In genomic region chr3:85275075-85275474, GRCm38 (mm10) we compare ENCODE assay signal across 8 mouse cellular contexts.
DNase-seq lines count a peak whose midpoint lies in the region; ATAC-seq lines count a peak whose summit lies in the region.

No protein-coding gene starts in this region.

- H3K27me3 ChIP-seq in neural tube, embryonic 11.5 days (ENCODE audit: control insufficient read depth, insufficient read depth, low read length), result no peaks in the 10 kb centered on the region

- no peak overlapping the region for H3K9ac ChIP-seq in neural tube, embryonic 11.5 days (ENCODE audit: low read length)

- H3K4me1 ChIP-seq in neural tube, embryonic 11.5 days (ENCODE audit: control insufficient read depth, insufficient read depth, low read length), result no peaks in the 10 kb centered on the region

- no peaks in the 10 kb centered on the region for H3K9me3 ChIP-seq in neural tube, embryonic 11.5 days (ENCODE audit: control insufficient read depth, low read length)

- no peaks in the 10 kb centered on the region for H3K36me3 ChIP-seq in neural tube, embryonic 11.5 days (ENCODE audit: control insufficient read depth, insufficient read depth, low read length)

- 55% methylated on average over 10 of the region's 10 CpGs for WGBS in neural tube, embryonic 11.5 days

- no peak overlapping the region for H3K4me3 ChIP-seq in neural tube, embryonic 11.5 days (ENCODE audit: low read depth, low read length)

- no peak overlapping the region for H3K4me2 ChIP-seq in neural tube, embryonic 11.5 days (ENCODE audit: low read depth)

- no peak overlapping the region for H3K27ac ChIP-seq in neural tube, embryonic 11.5 days (ENCODE audit: low read depth, low read length)

- DNase-seq in cerebellum, adult 18-20 months, result peak; percentile 13 to 22
- DNase-seq in thymus, postnatal 14 days, result peak; percentile 28
- DNase-seq in thymus, adult 18-20 months, result no peak
- peak; percentile 36 to 64 for DNase-seq in gastrocnemius, postnatal 4 days (ENCODE audit: low spot score in 2 of 2)
- DNase-seq in kidney, postnatal 14 days, result peak; percentile 24
- peak; percentile 28 for DNase-seq in neural tube, embryonic 11.5 days (ENCODE audit: low spot score)
- DNase-seq in frontal cortex, postnatal 14 days (ENCODE audit: low spot score in 2 of 2), result no peak

- no peak for ATAC-seq in cerebellum, adult (ENCODE audit: insufficient number of reproducible peaks, low FRiP score, low TSS enrichment)
- ATAC-seq in neural tube, embryonic 11.5 days (ENCODE audit: insufficient read depth, low FRiP score, low TSS enrichment), result no peak

Comparison
In these comparisons a context has a peak if more than half of its experiments do, and no peak if none do; other contexts are left out.
1. DNase-seq: peak in cerebellum, adult 18-20 months (2 of 2), thymus, postnatal 14 days (single experiment), gastrocnemius, postnatal 4 days (2 of 2), kidney, postnatal 14 days (single experiment) and neural tube, embryonic 11.5 days (single experiment); none in thymus, adult 18-20 months (0 of 2) and frontal cortex, postnatal 14 days (0 of 2).